Mouse (Mus musculus) heart, adult 2 months (tissue): ENCODE data around the gene Ciz1. TPM values are rescaled to one million over a fixed set of nuclear protein-coding genes. Genes with fewer than 3 reads are reported as not detected.

ENCODE experiments used
- DNase-seq, 2 experiments: peaks; one replicate each; pipeline ENCODE4 v3.0.0; 2021
- H3K27ac ChIP-seq: fragments of 200-600 bp; 2 replicates; pipeline ENCODE4 v1.8.1; 2022
- H3K27me3 ChIP-seq: fragments of 200-500 bp; 2 replicates; pipeline ENCODE4 v1.6.1; 2012; ENCODE audit warnings: mild to moderate bottlenecking, low read length, inconsistent platforms, mixed read lengths; ENCODE audit not compliant: control insufficient read depth, insufficient read depth
- H3K36me3 ChIP-seq: fragments of 200-500 bp; 2 replicates; pipeline ENCODE4 v1.6.1; 2012; ENCODE audit warnings: low read length, inconsistent platforms; ENCODE audit not compliant: control insufficient read depth, insufficient read depth
- H3K4me1 ChIP-seq: fragments of 200-500 bp; 2 replicates; pipeline ENCODE4 v1.6.1; 2011; ENCODE audit warnings: low read length; ENCODE audit not compliant: control insufficient read depth, insufficient read depth
- H3K4me3 ChIP-seq: fragments of 200-600 bp; 2 replicates; pipeline ENCODE4 v1.8.1; 2022
- H3K79me2 ChIP-seq: fragments of 200-500 bp; replicated peaks from 2 replicates; pipeline ENCODE4 v1.6.1; 2012; ENCODE audit warnings: mild to moderate bottlenecking, inconsistent platforms, low read length, moderate library complexity, mixed read lengths; ENCODE audit not compliant: control insufficient read depth, insufficient read depth
- H3K9ac ChIP-seq: fragments of 200-500 bp; 2 replicates; pipeline ENCODE4 v1.6.1; 2012; ENCODE audit warnings: low read depth, mild to moderate bottlenecking, control low read depth, inconsistent platforms, low read length, mixed read lengths
- CTCF ChIP-seq: fragments of 200-600 bp; IDR thresholded peaks from 2 replicates; pipeline ENCODE4 v1.8.1; 2022; ENCODE audit warnings: antibody characterized with exemption, mild to moderate bottlenecking, moderate library complexity
- EP300 ChIP-seq: fragments of 200-500 bp; IDR thresholded peaks from 2 replicates; pipeline ENCODE4 v1.6.1; 2011; ENCODE audit warnings: low read depth, low read length, control low read depth; ENCODE audit not compliant: insufficient read depth
- POLR2A ChIP-seq: fragments of 200-500 bp; IDR thresholded peaks from 2 replicates; pipeline ENCODE4 v1.6.1; 2011; ENCODE audit warnings: mild to moderate bottlenecking, low read depth, low read length, control low read depth; ENCODE audit not compliant: insufficient read depth
- WGBS: fragments of 180-500 bp; shearing (Covaris S2); methylation state at CpG from one replicate; pipeline ENCODE4 v1.1.7; 2018; 5-methylcytosine and 5-hydroxymethylcytosine counted together
- intact Hi-C: fragments of 180-260 bp; cut with DNase I; formaldehyde crosslinking; loops from one replicate; pipeline ENCODE4 v1.15.1; 2025
- polyA plus RNA-seq: library from polyadenylated mRNA; depleted of rRNA; stranded (reverse); fragments of >200 nt; gene quantifications from 2 replicates; pipeline ENCODE4 v1.2.3, GENCODE M21; 2012
- total RNA-seq, 2 experiments: library from RNA; stranded (reverse); gene quantifications; 2 replicates each; pipeline ENCODE4 v1.2.3; 2021

Ciz1 gene
- total and polyA plus RNA-seq, 3 experiments = 26.7 to 128 (median 29.5) TPM

- no peaks in the 10 kb centered on the region for H3K79me2 ChIP-seq
These were observed 611 bp upstream of the Ciz1 start for GRCm38 (mm10) chr2:32351471-32351961.

DNA sequence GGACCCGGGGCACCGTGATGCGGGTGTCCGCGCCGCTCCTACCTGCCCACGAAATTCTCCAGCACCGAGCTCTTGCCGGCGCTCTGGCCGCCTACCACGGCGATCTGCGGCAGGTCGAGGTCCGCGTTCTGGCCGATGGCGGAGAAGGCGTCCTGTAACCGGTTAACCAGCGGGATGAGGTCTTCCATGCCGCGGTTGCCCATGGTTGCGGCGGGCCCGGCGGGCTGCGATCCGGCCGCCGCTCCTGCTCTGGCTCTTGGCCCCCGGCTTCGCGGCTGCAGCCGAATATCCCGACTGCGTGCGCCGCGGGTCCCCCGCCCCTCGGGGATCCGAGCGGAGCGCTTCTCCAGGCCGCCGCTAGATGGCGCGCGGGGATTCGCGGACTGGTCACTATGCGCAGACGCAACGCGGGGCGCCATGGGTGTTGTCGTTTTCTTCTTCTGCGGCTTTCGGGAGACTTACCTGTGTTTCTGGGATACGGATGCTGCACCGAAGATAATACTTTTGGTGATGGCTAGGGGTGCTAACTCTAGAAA lies 948 bp downstream of the Ciz1 start, which contains the start of gene Dnm1:
TSS of gene Dnm1 (minus strand) at position 332 of the 536 bp plus-strand sequence.
- H3K27me3 ChIP-seq = peaks cover 7% of the 10 kb centered on the region
- intact Hi-C loops = loop anchor here (2.0 kb wide), 2 partner anchors 52 to 134 kb away; no protein-coding TSS in a partner anchor
- H3K4me3 ChIP-seq = peak within 1 kb of the TSS; percentile 66
- peak; percentile 91 to 97 for DNase-seq
- H3K79me2 ChIP-seq = no peaks in the 10 kb centered on the region
- peak within 1 kb of the TSS; percentile 92 for H3K9ac ChIP-seq
- H3K36me3 ChIP-seq = no peaks in the 10 kb centered on the region
- H3K27ac ChIP-seq = peak within 1 kb of the TSS; percentile 61
- 1% methylated on average over 63 of the region's 63 CpGs for WGBS
- TF ChIP-seq POLR2A = no peak
- no peak for TF ChIP-seq CTCF
- TF ChIP-seq EP300 = no peak
- H3K4me1 ChIP-seq = no peaks in the 10 kb centered on the region; the same call in 1 of the 2 replicates

More at GRCm38 (mm10) chr2:32351471-32351961, 611 bp upstream of the Ciz1 start:
- no peak for DNase-seq
- H3K4me1 ChIP-seq = no peaks in the 10 kb centered on the region; the same call in 1 of the 2 replicates
- peaks cover 7% of the 10 kb centered on the region for H3K27me3 ChIP-seq
- H3K36me3 ChIP-seq = no peaks in the 10 kb centered on the region
- TF ChIP-seq POLR2A (no peak), CTCF (no peak)
- 47% methylated on average over 9 of the region's 9 CpGs for whole genome bisulfite sequencing
- H3K9ac ChIP-seq = no peak overlapping the region
- intact Hi-C loops = no loop called here
- H3K27ac ChIP-seq = no peak overlapping the region
- no peak overlapping the region for H3K4me3 ChIP-seq

DNA sequence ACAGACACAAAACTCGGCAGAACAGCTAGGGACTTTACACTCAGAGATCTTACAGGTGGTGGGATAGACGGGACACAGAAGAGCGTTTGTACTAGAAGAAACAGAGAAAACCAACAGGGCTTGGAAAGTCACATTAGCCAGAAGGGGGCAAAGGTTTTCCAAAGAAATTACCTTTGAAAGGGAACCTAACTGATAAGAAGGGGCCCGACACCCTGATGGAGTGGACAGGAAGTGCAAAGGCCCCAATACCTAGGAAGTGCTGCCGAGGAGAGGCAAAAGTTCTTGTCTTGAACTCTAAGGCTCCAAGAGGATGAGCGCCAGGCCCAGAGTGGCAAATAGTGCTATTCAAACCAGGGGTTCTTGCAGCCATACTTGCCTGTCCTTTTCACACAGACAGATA lies 1.7 kb downstream of the Ciz1 start:
- no peaks in the 10 kb centered on the region for H3K79me2 ChIP-seq
- no peak overlapping the region for H3K27ac ChIP-seq
- DNase-seq = no peak
- intact Hi-C loops = loop anchor here (2.0 kb wide), 2 partner anchors 51 to 133 kb away; no protein-coding TSS in a partner anchor
- H3K4me1 ChIP-seq = no peaks in the 10 kb centered on the region; the same call in 1 of the 2 replicates
- H3K27me3 ChIP-seq = peaks cover 7% of the 10 kb centered on the region
- H3K9ac ChIP-seq = no peak overlapping the region
- WGBS = 68% methylated on average over 6 of the region's 6 CpGs
- no peak for TF ChIP-seq CTCF
- no peak for TF ChIP-seq POLR2A
- TF ChIP-seq EP300 = no peak
- no peak overlapping the region for H3K4me3 ChIP-seq
- H3K36me3 ChIP-seq = no peaks in the 10 kb centered on the region

GRCm38 (mm10) chr2:32354336-32354895 lies 2.3 kb downstream of the Ciz1 start:
- 71% methylated on average over 3 of the region's 3 CpGs for WGBS
- Histone ChIP-seq H3K27me3 (peaks cover 7% of the 10 kb centered on the region), H3K79me2 (no peaks in the 10 kb centered on the region), H3K27ac (no peak overlapping the region), H3K9ac (no peak overlapping the region), H3K4me1 (no peaks in the 10 kb centered on the region; the same call in 1 of the 2 replicates), H3K4me3 (no peak overlapping the region), H3K36me3 (no peaks in the 10 kb centered on the region)
- TF ChIP-seq CTCF = no peak
- TF ChIP-seq POLR2A = no peak
- intact Hi-C loops = no loop called here
- no peak for DNase-seq

GRCm38 (mm10) chr2:32356216-32356615 lies 4.1 kb downstream of the Ciz1 start:
- Histone ChIP-seq H3K27me3 (peaks cover 7% of the 10 kb centered on the region), H3K27ac (no peak overlapping the region), H3K9ac (no peak overlapping the region), H3K4me3 (no peak overlapping the region), H3K4me1 (no peaks in the 10 kb centered on the region; the same call in 1 of the 2 replicates), H3K79me2 (no peaks in the 10 kb centered on the region), H3K36me3 (no peaks in the 10 kb centered on the region)
- TF ChIP-seq POLR2A (no peak), EP300 (no peak), CTCF (no peak)
- WGBS = 67% methylated on average over 10 of the region's 10 CpGs
- intact Hi-C loops = no loop called here
- no peak for DNase-seq

DNA sequence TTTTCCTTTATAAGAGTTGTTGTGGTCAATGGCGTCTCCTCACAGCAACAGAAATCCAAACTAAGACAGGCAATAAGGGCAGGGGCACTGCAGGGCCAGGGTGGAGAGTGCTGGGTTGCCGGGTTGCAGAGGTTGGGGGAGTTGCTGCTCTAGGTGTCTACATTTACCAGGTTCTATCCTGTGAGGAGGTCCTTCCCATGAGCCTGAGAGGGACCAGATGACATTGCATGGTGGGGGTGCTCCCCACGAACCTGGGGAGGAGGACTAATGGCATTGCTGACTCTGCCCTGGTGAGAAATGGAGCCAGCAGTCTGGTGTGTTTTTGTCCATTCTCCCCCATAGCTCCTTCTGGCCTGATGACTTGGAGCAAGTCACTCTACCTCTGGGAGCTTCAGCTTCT lies 5.6 kb downstream of the Ciz1 start:
- TF ChIP-seq CTCF (no peak), EP300 (no peak), POLR2A (no peak)

More for the DNA sequence above, 5.6 kb downstream of the Ciz1 start:
- H3K27me3 ChIP-seq = peaks cover 4% of the 10 kb centered on the region
- no peak overlapping the region for H3K27ac ChIP-seq
- intact Hi-C loops = no loop called here
- no peak for DNase-seq
- no peaks in the 10 kb centered on the region for H3K36me3 ChIP-seq
- 66% methylated on average over 3 of the region's 3 CpGs for WGBS
- no peaks in the 10 kb centered on the region for H3K79me2 ChIP-seq
- no peak overlapping the region for H3K4me3 ChIP-seq
- peaks cover 1% of the 10 kb centered on the region; the same call in 1 of the 2 replicates for H3K4me1 ChIP-seq
- H3K9ac ChIP-seq = no peak overlapping the region
